Mouse (Mus musculus) ovary, postnatal 10 days (tissue): ENCODE data around the gene Prkd2.

ENCODE experiments used
- DNase-seq: peaks from one replicate; pipeline ENCODE4 v3.0.0; 2022; ENCODE audit warnings: low spot score

Prkd2 gene

DNA sequence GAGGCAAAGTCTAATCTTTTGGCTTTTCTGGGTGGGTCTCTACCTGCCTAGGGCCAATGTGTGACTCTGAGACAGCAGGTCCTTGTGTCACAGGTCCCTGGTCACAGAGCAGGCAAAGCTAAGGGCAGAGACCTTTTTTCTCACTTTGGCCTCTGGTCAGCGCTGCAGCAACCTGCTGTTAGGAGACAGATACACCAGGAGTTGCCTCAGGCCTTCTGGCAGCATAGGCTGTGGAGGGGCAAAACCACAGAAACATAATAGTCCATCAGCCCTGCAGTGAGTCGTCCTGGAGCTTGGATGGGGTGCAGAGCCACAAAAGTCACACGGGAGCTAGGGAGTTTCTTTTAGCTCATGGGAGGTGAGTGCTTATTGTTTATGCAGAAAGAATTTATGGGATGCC lies 76.0 kb downstream of the Prkd2 start:
- no peak for DNase-seq

DNA sequence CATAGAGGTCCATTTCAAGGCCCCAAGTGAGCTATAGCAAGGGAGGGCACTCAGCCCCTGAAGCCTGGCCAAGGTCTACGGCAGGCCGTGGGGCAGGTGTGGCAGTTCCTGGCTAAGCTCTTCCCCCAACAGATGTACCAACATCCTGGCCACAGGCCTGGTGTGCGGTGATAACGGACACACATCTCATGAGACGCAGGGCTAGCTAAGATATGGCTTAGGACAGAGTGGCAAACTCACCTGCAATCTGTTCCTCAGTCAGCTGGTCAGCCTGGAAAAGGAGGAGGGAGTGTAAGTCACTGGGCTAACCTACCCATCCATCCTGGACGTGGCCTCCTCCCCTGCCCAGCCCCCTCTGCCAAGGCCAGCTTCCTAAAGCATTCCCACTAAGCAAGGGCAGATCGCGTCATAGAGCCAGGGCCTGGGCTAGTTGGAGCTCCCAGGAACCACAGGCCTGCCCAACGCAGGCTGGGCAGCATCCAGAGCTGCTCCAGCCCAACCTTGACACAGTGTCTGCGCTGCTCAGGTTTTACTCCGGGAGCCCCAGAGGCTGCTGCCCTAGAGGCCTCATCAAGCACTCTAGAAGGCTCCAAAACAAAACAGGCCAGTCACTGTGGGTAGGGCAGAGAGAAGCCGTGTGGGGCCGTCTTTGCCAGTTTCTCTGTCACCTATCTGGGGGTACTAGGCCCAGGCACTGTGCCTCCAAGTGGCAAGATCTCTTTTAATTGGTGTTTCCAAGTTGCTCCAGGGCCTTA lies 76.9 kb downstream of the Prkd2 start:
- DNase-seq = no peak
